Mouse (Mus musculus) stomach, postnatal 0 days (tissue): ENCODE results near the gene Anxa6. TPM values are rescaled to one million over a fixed set of nuclear protein-coding genes. Genes with fewer than 3 reads are reported as not detected.

Source experiments
- ATAC-seq: fragments of 200-750 bp; cut with Nextera tagmentation; 2 replicates; pipeline ENCODE4 v1.8.0; 2017; ENCODE audit not compliant: low FRiP score, low TSS enrichment
- DNase-seq: peaks from one replicate; pipeline ENCODE4 v3.0.0-alpha.2; 2016; ENCODE audit warnings: low spot score
- H3K27ac ChIP-seq: fragments of 300-500 bp; sonication (generic); replicated peaks from 2 replicates; pipeline ENCODE4 v1.5.1; 2014; ENCODE audit warnings: mild to moderate bottlenecking, control low read depth
- H3K27me3 ChIP-seq: fragments of 300-500 bp; sonication (generic); 2 replicates; pipeline ENCODE4 v1.6.1; 2014; ENCODE audit warnings: low read length; ENCODE audit not compliant: control insufficient read depth, insufficient read depth
- H3K36me3 ChIP-seq: fragments of 300-500 bp; sonication (generic); 2 replicates; pipeline ENCODE4 v1.6.1; 2014; ENCODE audit warnings: low read length, mixed read lengths; ENCODE audit not compliant: control insufficient read depth, insufficient read depth
- H3K4me1 ChIP-seq: fragments of 300-500 bp; sonication (generic); replicated peaks from 2 replicates; pipeline ENCODE4 v1.6.1; 2014; ENCODE audit warnings: antibody characterized with exemption; ENCODE audit not compliant: control insufficient read depth, insufficient read depth
- H3K4me2 ChIP-seq: fragments of 300-500 bp; sonication (generic); replicated peaks from 2 replicates; pipeline ENCODE4 v1.6.1; 2014; ENCODE audit warnings: low read depth, mild to moderate bottlenecking, control low read depth, moderate library complexity
- H3K4me3 ChIP-seq: fragments of 300-500 bp; sonication (generic); 2 replicates; pipeline ENCODE4 v1.5.1; 2014; ENCODE audit warnings: low read depth, low read length, control low read depth
- H3K9ac ChIP-seq: fragments of 300-500 bp; sonication (generic); 2 replicates; pipeline ENCODE4 v1.6.1; 2014; ENCODE audit warnings: mild to moderate bottlenecking, low read length, control low read depth, mixed read lengths
- H3K9me3 ChIP-seq: fragments of 300-500 bp; sonication (generic); 2 replicates; pipeline ENCODE4 v1.6.1; 2016; ENCODE audit warnings: low read length; ENCODE audit not compliant: control insufficient read depth
- CTCF ChIP-seq: IDR thresholded peaks from 2 replicates; pipeline ENCODE4 v1.5.1; 2016; ENCODE audit warnings: antibody characterized with exemption, low read depth, mild to moderate bottlenecking, moderate library complexity
- EP300 ChIP-seq: optimal IDR thresholded peaks from 2 replicates; pipeline ENCODE3; 2016; ENCODE audit warnings: antibody characterized with exemption
- WGBS: fragments of 180-500 bp; shearing (Covaris S2); extraction: QIAGEN DNeasy Blood & Tissue Kit; methylation state at CpG from one replicate; pipeline ENCODE4 v1.1.7; 2014; 5-methylcytosine and 5-hydroxymethylcytosine counted together
- polyA plus RNA-seq: library from polyadenylated mRNA; unstranded; fragments of >200 nt; fragmentation: Nextera tagmentation; extraction: Ambion mirVana; gene quantifications from 2 replicates; pipeline ENCODE4 v1.2.1, GENCODE M21; 2015

Anxa6 gene
- polyA plus RNA-seq, 1 experiment from 2014 or later = 141 TPM

- TF ChIP-seq EP300 (no peak), CTCF (no peak)
- ATAC-seq = no peak
- H3K27me3 ChIP-seq = no peaks in the 10 kb centered on the region
- H3K9me3 ChIP-seq = no peaks in the 10 kb centered on the region
- peak; percentile 49 for DNase-seq
- 60% methylated on average over 9 of the region's 9 CpGs for WGBS
- H3K4me2 ChIP-seq = no peak overlapping the region
- H3K27ac ChIP-seq = no peak overlapping the region; the same call in 1 of the 2 replicates
- H3K36me3 ChIP-seq = peaks cover 19% of the 10 kb centered on the region
- no peak overlapping the region for H3K4me3 ChIP-seq
- no peaks in the 10 kb centered on the region; the same call in 1 of the 2 replicates for H3K4me1 ChIP-seq
- H3K9ac ChIP-seq = 0 out of 2 replicates have a peak overlapping the region, but pooled peaks have one; percentile 31
These were observed 17.4 kb downstream of the Anxa6 start for GRCm38 (mm10) chr11:55015831-55016241.

- Histone ChIP-seq H3K4me1 (no peaks in the 10 kb centered on the region; the same call in 1 of the 2 replicates), H3K9me3 (no peaks in the 10 kb centered on the region), H3K4me2 (no peak overlapping the region), H3K4me3 (no peak overlapping the region), H3K27ac (no peak overlapping the region), H3K9ac (no peak overlapping the region), H3K36me3 (peaks cover 19% of the 10 kb centered on the region), H3K27me3 (no peaks in the 10 kb centered on the region)
- ATAC-seq (no peak), DNase-seq (no peak)
- 78% methylated on average over 3 of the region's 3 CpGs for WGBS
- TF ChIP-seq CTCF (no peak), EP300 (no peak)
These were observed 18.0 kb downstream of the Anxa6 start for GRCm38 (mm10) chr11:55015264-55015663.

DNA sequence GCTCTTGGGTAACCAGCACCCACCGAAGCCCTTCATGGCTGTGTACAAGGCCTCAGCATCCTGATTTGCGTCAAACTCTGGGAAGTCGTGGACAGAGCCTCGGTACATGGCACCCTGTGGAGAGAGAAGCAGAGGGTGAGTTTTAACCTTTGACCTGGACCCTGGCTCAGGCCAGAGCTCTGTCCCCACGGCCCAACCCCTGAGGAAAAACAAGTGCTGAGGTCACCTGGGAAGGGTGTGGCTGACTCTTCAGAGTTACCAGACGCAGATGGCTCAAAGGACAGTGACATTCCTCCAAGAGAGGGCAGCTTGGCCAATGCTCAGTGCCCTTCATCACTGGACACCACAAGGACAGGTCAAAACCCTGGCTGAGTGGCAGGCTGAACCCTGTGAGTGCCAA, 19.4 kb downstream of the Anxa6 start:
- Histone ChIP-seq H3K4me3 (no peak overlapping the region), H3K27me3 (no peaks in the 10 kb centered on the region), H3K36me3 (peaks cover 24% of the 10 kb centered on the region), H3K27ac (no peak overlapping the region), H3K4me2 (no peak overlapping the region), H3K9me3 (no peaks in the 10 kb centered on the region), H3K9ac (no peak overlapping the region), H3K4me1 (no peaks in the 10 kb centered on the region)
- DNase-seq = no peak
- ATAC-seq = no peak
- 80% methylated on average over 6 of the region's 6 CpGs for WGBS
- TF ChIP-seq CTCF (no peak), EP300 (no peak)

- no peaks in the 10 kb centered on the region for H3K27me3 ChIP-seq
- WGBS = 72% methylated on average over 5 of the region's 5 CpGs
- DNase-seq (peak; percentile 51), ATAC-seq (peak; percentile 72)
- no peak overlapping the region for H3K4me3 ChIP-seq
- no peak overlapping the region for H3K27ac ChIP-seq
- H3K36me3 ChIP-seq = peaks cover 27% of the 10 kb centered on the region
- H3K9me3 ChIP-seq = no peaks in the 10 kb centered on the region
- no peaks in the 10 kb centered on the region for H3K4me1 ChIP-seq
- TF ChIP-seq CTCF = peak; percentile 48
- TF ChIP-seq EP300 = no peak
- H3K4me2 ChIP-seq = no peak overlapping the region
- H3K9ac ChIP-seq = no peak overlapping the region
These were observed 20.4 kb downstream of the Anxa6 start for GRCm38 (mm10) chr11:55012551-55013521.

DNA sequence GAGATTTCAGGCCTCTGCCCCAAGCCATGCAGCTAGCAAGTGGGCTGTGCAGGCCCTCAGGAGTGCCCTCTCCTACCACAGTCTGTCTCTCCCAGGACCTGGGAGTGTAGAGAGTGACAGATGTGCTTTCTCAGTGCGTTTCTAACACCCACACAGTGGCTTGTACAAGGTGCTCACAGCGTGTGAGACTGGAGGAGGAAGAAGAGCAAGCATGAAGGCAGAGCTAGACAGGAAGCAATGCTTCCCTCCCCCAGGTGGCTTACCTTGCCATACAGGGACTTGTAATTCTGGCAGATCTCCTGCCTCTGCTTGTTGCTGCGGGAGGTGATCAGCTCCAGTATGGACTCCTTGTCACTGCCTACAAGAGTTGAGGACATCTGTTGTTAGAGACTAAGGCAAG, 21.8 kb downstream of the Anxa6 start:
- ATAC-seq (no peak), DNase-seq (no peak)
- Histone ChIP-seq H3K4me3 (no peak overlapping the region), H3K27ac (no peak overlapping the region), H3K36me3 (peaks cover 37% of the 10 kb centered on the region), H3K4me2 (no peak overlapping the region), H3K4me1 (no peaks in the 10 kb centered on the region), H3K9me3 (no peaks in the 10 kb centered on the region), H3K9ac (no peak overlapping the region), H3K27me3 (no peaks in the 10 kb centered on the region)
- TF ChIP-seq CTCF (no peak), EP300 (no peak)
- 78% methylated on average over 3 of the region's 3 CpGs for WGBS

GRCm38 (mm10) chr11:55008230-55008629, 25.0 kb downstream of the Anxa6 start:
- no peak overlapping the region for H3K4me2 ChIP-seq
- no peak for ATAC-seq
- no peak overlapping the region for H3K9ac ChIP-seq
- H3K27ac ChIP-seq = no peak overlapping the region
- DNase-seq = no peak
- TF ChIP-seq CTCF (no peak), EP300 (no peak)
- no peak overlapping the region for H3K4me3 ChIP-seq
- H3K36me3 ChIP-seq = peaks cover 58% of the 10 kb centered on the region
- WGBS = 71% methylated on average over 6 of the region's 6 CpGs
- no peaks in the 10 kb centered on the region for H3K27me3 ChIP-seq
- no peaks in the 10 kb centered on the region for H3K4me1 ChIP-seq
- no peaks in the 10 kb centered on the region for H3K9me3 ChIP-seq
